Comparison of ENCODE assay signal across 27 mouse cellular contexts in genomic region chr7:123276568-123276967, GRCm38 (mm10).
"Had no signal": no experiment of that assay in that cellular context is flagged by ENCODE, and none has a peak within 500 bp of the region (broad histone marks: within the 10 kb centered on the region; RNA-seq: fewer than 3 reads in every experiment).

No protein-coding gene starts in this region.

- H3K4me2 ChIP-seq: heart, embryonic 12.5 days; hindbrain, embryonic 12.5 days; hindbrain, embryonic 14.5 days; intestine, embryonic 15.5 days; limb, embryonic 12.5 days; liver, embryonic 11.5 days; liver, embryonic 13.5 days had no signal

- H3K9ac ChIP-seq: heart, embryonic 12.5 days; hindbrain, embryonic 12.5 days; hindbrain, embryonic 14.5 days; intestine, embryonic 15.5 days; limb, embryonic 12.5 days; liver, embryonic 13.5 days had no signal

- DNase-seq: gastrocnemius, adult 2 months; gastrocnemius, postnatal 10 days; gastrocnemius, postnatal 25 days; heart, adult 18-20 months; heart, postnatal 10 days; heart, postnatal 4 days; kidney, adult 18-20 months; kidney, adult 8-10 months; kidney, postnatal 10 days; kidney, postnatal 25 days; kidney, postnatal 4 days; liver; liver, embryonic 13.5 days had no signal

- H3K27ac ChIP-seq: gastrocnemius, adult 2 months; heart, embryonic 10.5 days; hindbrain, embryonic 10.5 days; hindbrain, embryonic 12.5 days; hindbrain, embryonic 14.5 days; intestine, embryonic 15.5 days; layer of hippocampus, adult 2 months; left cerebral cortex, adult 2 months; limb, embryonic 10.5 days; limb, embryonic 12.5 days; liver, embryonic 13.5 days had no signal

- H3K4me1 ChIP-seq: hindbrain, embryonic 10.5 days; intestine, embryonic 15.5 days; limb, embryonic 10.5 days; limb, embryonic 12.5 days; liver, embryonic 13.5 days had no signal

- H3K27me3 ChIP-seq: heart, embryonic 12.5 days; hindbrain, embryonic 12.5 days; intestine, embryonic 15.5 days; limb, embryonic 12.5 days; liver, embryonic 13.5 days had no signal

- ATAC-seq: hindbrain, embryonic 16.5 days; inflammation-experienced regulatory T-cells, adult 6 months; intestine, embryonic 15.5 days; intestine, postnatal 0 days had no signal

- H3K9me3 ChIP-seq: heart, embryonic 10.5 days; heart, embryonic 12.5 days; hindbrain, embryonic 10.5 days; hindbrain, embryonic 12.5 days; intestine, embryonic 15.5 days; limb, embryonic 10.5 days; limb, embryonic 12.5 days; liver, embryonic 13.5 days had no signal

- H3K4me3 ChIP-seq: gastrocnemius, adult 2 months; heart, embryonic 10.5 days; heart, embryonic 12.5 days; hindbrain, embryonic 10.5 days; hindbrain, embryonic 12.5 days; intestine, embryonic 15.5 days; layer of hippocampus, adult 2 months; left cerebral cortex, adult 2 months; limb, embryonic 10.5 days; limb, embryonic 12.5 days; liver, embryonic 13.5 days had no signal
